Mouse (Mus musculus) 3134 (cell line): ENCODE measurements at regions not wholly inside any gene's neighbourhood (a gene's known extent, or its start where the extent isn't known, plus 50 kb on each side); places are given as distances from the start of the nearest gene placed in this dataset.

ENCODE experiments used
- DNase-seq: peaks from one replicate; pipeline ENCODE4 v3.0.0-alpha.2; 2011; ENCODE audit warnings: low spot score; ENCODE audit not compliant: insufficient read length; ENCODE audit errors: extremely low read depth

- peak; percentile 26 for DNase-seq
Measured at GRCm38 (mm10) chr2:84549626-84550025, 73.1 kb upstream of the Tfpi start.

- DNase-seq: no peak
Measured at GRCm38 (mm10) chr2:84548625-84549024, 72.0 kb upstream of the Tfpi start.

- DNase-seq: no peak
Measured at GRCm38 (mm10) chr2:84545676-84546075, 69.1 kb upstream of the Tfpi start.

GRCm38 (mm10) chr2:84544739-84545138 is 68.2 kb upstream of the Tfpi start:
- no peak for DNase-seq

GRCm38 (mm10) chr2:84544146-84544545 is 67.6 kb upstream of the Tfpi start:
- DNase-seq: no peak

- no peak for DNase-seq
Measured at GRCm38 (mm10) chr2:84541440-84541839, 64.9 kb upstream of the Tfpi start.

GRCm38 (mm10) chr2:84539096-84539495 is 62.5 kb upstream of the Tfpi start:
- no peak for DNase-seq

- DNase-seq: no peak
Measured at GRCm38 (mm10) chr2:84537957-84538356, 61.4 kb upstream of the Tfpi start.

- DNase-seq: no peak
Measured at GRCm38 (mm10) chr2:84531215-84531614, 54.6 kb upstream of the Tfpi start.

- DNase-seq: no peak
Measured at GRCm38 (mm10) chr2:84528847-84529775, 52.5 kb upstream of the Tfpi start.
